ENCODE assay signal across 13 mouse cellular contexts in genomic region chr16:44665491-44665931, GRCm38 (mm10). TPM values are rescaled to one million over a fixed set of nuclear protein-coding genes. Genes with fewer than 3 reads are reported as not detected.
A peak's percentile ranks its signal among the peaks of the same experiment; 100 is the strongest.
DNase-seq lines count a peak whose midpoint lies in the region; ATAC-seq lines count a peak whose summit lies in the region.
"Had no signal": no experiment of that assay in that cellular context is flagged by ENCODE, and none has a peak within 500 bp of the region (broad histone marks: within the 10 kb centered on the region; RNA-seq: fewer than 3 reads in every experiment).

No protein-coding gene starts in this region.

- no peaks in the 10 kb centered on the region for H3K36me3 ChIP-seq in embryonic facial prominence, embryonic 14.5 days (ENCODE audit: control insufficient read depth, insufficient read depth, low read length)
- H3K36me3 ChIP-seq in hindbrain, embryonic 14.5 days (replicated peaks; ENCODE audit: control insufficient read depth, insufficient read depth): no peaks in the 10 kb centered on the region
- no peaks in the 10 kb centered on the region for H3K36me3 ChIP-seq in limb, embryonic 13.5 days

- H3K9ac ChIP-seq in embryonic facial prominence, embryonic 14.5 days (ENCODE audit: low read depth, low read length): no peak overlapping the region
- H3K9ac ChIP-seq in hindbrain, embryonic 14.5 days: no peak overlapping the region
- H3K9ac ChIP-seq in limb, embryonic 13.5 days: no peak overlapping the region

- no peaks in the 10 kb centered on the region for H3K9me3 ChIP-seq in embryonic facial prominence, embryonic 14.5 days (ENCODE audit: control insufficient read depth, low read length)
- no peaks in the 10 kb centered on the region for H3K9me3 ChIP-seq in hindbrain, embryonic 14.5 days (ENCODE audit: control insufficient read depth, low read length)
- H3K9me3 ChIP-seq in limb, embryonic 13.5 days: no peaks in the 10 kb centered on the region

- H3K4me3 ChIP-seq in embryonic facial prominence, embryonic 14.5 days (ENCODE audit: low read depth, low read length): no peak overlapping the region
- no peak overlapping the region for H3K4me3 ChIP-seq in hindbrain, embryonic 14.5 days (replicated peaks; ENCODE audit: low read length)
- H3K4me3 ChIP-seq in limb, embryonic 13.5 days: no peak overlapping the region

- WGBS in embryonic facial prominence, embryonic 14.5 days: 61% methylated on average over 9 of the region's 9 CpGs
- WGBS in hindbrain, embryonic 14.5 days: 54% methylated on average over 9 of the region's 9 CpGs
- WGBS in limb, embryonic 13.5 days: 15% methylated on average over 9 of the region's 9 CpGs

- DNase-seq in kidney, adult 11 months: peak; percentile 42
- no peak for DNase-seq in kidney, postnatal 36 days
- DNase-seq in embryonic facial prominence, embryonic 14.5 days (ENCODE audit: low spot score): no peak
- DNase-seq in hindbrain, embryonic 14.5 days (ENCODE audit: low spot score): no peak
- DNase-seq in heart, postnatal 25 days (ENCODE audit: low spot score): no peak
- no peak for DNase-seq in cerebellum, postnatal 4 days (ENCODE audit: low spot score in 2 of 2)
- no peak for DNase-seq in frontal cortex, postnatal 25 days (ENCODE audit: low spot score in 2 of 2)
- DNase-seq: embryo, embryonic 11 days; left cerebral cortex, postnatal 4 days; lung, postnatal 10 days had no signal

- no peak overlapping the region for H3K27ac ChIP-seq in embryonic facial prominence, embryonic 14.5 days (replicated peaks; ENCODE audit: low read depth, low read length)
- H3K27ac ChIP-seq in hindbrain, embryonic 14.5 days: 0 out of 2 replicates have a peak overlapping the region, but pooled peaks have one; percentile 0
- H3K27ac ChIP-seq in limb, embryonic 13.5 days: peak overlapping the region; percentile 96
- H3K27ac ChIP-seq: stomach, postnatal 0 days had no signal

- H3K27me3 ChIP-seq in embryonic facial prominence, embryonic 14.5 days (replicated peaks; ENCODE audit: control insufficient read depth, insufficient read depth, low read length): no peaks in the 10 kb centered on the region
- no peaks in the 10 kb centered on the region for H3K27me3 ChIP-seq in hindbrain, embryonic 14.5 days (ENCODE audit: control insufficient read depth, insufficient read depth, low read length)
- no peaks in the 10 kb centered on the region for H3K27me3 ChIP-seq in limb, embryonic 13.5 days

- H3K4me1 ChIP-seq in embryonic facial prominence, embryonic 14.5 days (ENCODE audit: control insufficient read depth, insufficient read depth, low read length): peaks cover 20% of the 10 kb centered on the region
- H3K4me1 ChIP-seq in hindbrain, embryonic 14.5 days (replicated peaks; ENCODE audit: control insufficient read depth, insufficient read depth, low read length): peaks cover 25% of the 10 kb centered on the region
- H3K4me1 ChIP-seq in limb, embryonic 13.5 days: peaks cover 81% of the 10 kb centered on the region

- H3K4me2 ChIP-seq in embryonic facial prominence, embryonic 14.5 days (ENCODE audit: low read depth, low read length): no peak overlapping the region
- H3K4me2 ChIP-seq in hindbrain, embryonic 14.5 days (replicated peaks): no peak overlapping the region
- peak overlapping the region; percentile 44 for H3K4me2 ChIP-seq in limb, embryonic 13.5 days (replicated peaks)

- intact Hi-C loops in heart, postnatal 25 days (cut with DNase I): no loop called here

- peak; percentile 17; the same call in 1 of the 2 replicates for ATAC-seq in embryonic facial prominence, embryonic 14.5 days (ENCODE audit: low read depth)
- ATAC-seq in hindbrain, embryonic 14.5 days (ENCODE audit: low FRiP score): no peak
- peak; percentile 68 for ATAC-seq in limb, embryonic 13.5 days (ENCODE audit: low FRiP score, low read depth)
- ATAC-seq: Patski had no signal

RNA-seq across cellular contexts. Expression of gene Nepro, which starts 58.6 kb away (rescaled TPM):
- 7.9 and 8.8 TPM in 2 replicates for polyA plus RNA-seq in embryonic facial prominence, embryonic 14.5 days (2014; fragmentation: Nextera tagmentation; extraction: Ambion mirVana)
- 4.4 and 5.4 TPM in 2 replicates for polyA plus RNA-seq in hindbrain, embryonic 14.5 days (2014; fragmentation: Nextera tagmentation; extraction: Ambion mirVana)
- polyA plus RNA-seq in limb, embryonic 13.5 days (2015; fragmentation: Nextera tagmentation; extraction: Ambion mirVana): 10.2 and 11.0 TPM in 2 replicates
- 1 to 10 TPM; 3.5 to 4.2 TPM for total RNA-seq in heart, postnatal 25 days (2021)
